Mouse (Mus musculus) ES-E14 (cell line): ENCODE data around the gene Creb3l4.

ENCODE experiments used
- CHD2 ChIP-seq: IDR thresholded peaks from 2 replicates; pipeline ENCODE4 v1.6.1; 2014; ENCODE audit warnings: mild to moderate bottlenecking, low read depth, low read length, inconsistent platforms
- HCFC1 ChIP-seq: IDR thresholded peaks from 2 replicates; pipeline ENCODE4 v1.6.1; 2012; ENCODE audit warnings: low read length, inconsistent platforms, borderline replicate concordance; ENCODE audit not compliant: insufficient read depth
- MAFK ChIP-seq: IDR thresholded peaks from 2 replicates; pipeline ENCODE4 v1.6.1; 2014; ENCODE audit warnings: mild to moderate bottlenecking, low read depth, low read length, inconsistent platforms; ENCODE audit not compliant: insufficient read depth
- ZC3H11A ChIP-seq: IDR thresholded peaks from 2 replicates; pipeline ENCODE4 v1.6.1; 2012; ENCODE audit warnings: low read depth, mild to moderate bottlenecking, inconsistent platforms, low read length, borderline replicate concordance
- ZNF384 ChIP-seq: IDR thresholded peaks from 2 replicates; pipeline ENCODE4 v1.6.1; 2012; ENCODE audit warnings: low read depth, low read length, inconsistent platforms

GRCm38 (mm10) chr3:90231507-90232333 is 11.6 kb downstream of the Creb3l4 start, which contains the start of gene Jtb:
- no peak for TF ChIP-seq MAFK
- peak; percentile 92 for TF ChIP-seq HCFC1
- TF ChIP-seq ZC3H11A: no peak
- TF ChIP-seq CHD2: peak; percentile 77
- TF ChIP-seq ZNF384: no peak
